Mouse (Mus musculus) induced T-regulatory cell, adult 2 months (primary cell): ENCODE results near the gene Stat5a.

Source experiments
- DNase-seq: peaks from one replicate; pipeline ENCODE4 v3.0.0-alpha.2; 2012; ENCODE audit warnings: low read depth

Gene Stat5a

DNA sequence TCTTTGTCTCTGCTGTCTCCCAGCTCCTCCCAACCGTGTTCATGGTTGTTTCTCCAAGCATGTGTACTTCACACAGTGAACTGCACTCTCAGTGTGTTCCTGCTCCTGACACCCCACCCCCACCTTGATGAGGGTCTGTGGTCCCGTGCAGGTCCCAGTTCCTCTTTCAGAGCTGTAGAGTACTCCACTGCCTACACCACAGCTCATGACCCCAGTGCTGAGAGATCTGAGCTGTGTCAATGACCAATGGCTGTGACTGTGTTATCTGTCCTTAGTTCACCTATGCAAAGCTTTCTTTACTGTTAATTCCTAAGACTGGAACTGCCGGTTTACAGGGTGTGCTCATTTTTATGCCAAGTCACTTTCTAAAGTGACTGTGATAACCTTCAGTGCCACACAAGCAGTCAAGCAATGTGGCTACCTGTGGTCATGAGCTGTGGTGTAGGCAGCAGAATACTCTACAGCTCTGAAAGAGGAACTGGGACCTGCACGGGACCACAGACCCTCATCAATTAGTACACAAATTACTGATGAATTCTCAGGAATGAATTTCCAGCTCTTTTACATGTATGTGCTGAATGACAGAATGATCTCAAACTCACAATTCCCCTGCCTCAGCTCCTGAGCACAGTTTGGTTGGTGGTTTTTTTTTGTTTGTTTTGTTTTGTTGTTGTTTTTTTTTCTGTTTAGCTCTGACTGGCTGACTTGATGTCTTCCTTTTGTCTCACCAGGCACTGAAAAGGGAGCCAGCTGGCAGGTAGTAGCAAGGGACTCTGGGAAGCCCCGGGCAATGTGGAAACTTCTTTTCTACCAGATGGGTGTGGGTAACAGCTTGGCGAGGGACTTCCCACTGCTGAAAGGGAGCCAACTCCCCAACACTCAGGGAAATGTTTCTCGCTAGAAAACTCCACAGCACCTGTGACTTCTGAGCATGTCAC, 38.4 kb downstream of the Stat5a start:
- peak; percentile 82 for DNase-seq

DNA sequence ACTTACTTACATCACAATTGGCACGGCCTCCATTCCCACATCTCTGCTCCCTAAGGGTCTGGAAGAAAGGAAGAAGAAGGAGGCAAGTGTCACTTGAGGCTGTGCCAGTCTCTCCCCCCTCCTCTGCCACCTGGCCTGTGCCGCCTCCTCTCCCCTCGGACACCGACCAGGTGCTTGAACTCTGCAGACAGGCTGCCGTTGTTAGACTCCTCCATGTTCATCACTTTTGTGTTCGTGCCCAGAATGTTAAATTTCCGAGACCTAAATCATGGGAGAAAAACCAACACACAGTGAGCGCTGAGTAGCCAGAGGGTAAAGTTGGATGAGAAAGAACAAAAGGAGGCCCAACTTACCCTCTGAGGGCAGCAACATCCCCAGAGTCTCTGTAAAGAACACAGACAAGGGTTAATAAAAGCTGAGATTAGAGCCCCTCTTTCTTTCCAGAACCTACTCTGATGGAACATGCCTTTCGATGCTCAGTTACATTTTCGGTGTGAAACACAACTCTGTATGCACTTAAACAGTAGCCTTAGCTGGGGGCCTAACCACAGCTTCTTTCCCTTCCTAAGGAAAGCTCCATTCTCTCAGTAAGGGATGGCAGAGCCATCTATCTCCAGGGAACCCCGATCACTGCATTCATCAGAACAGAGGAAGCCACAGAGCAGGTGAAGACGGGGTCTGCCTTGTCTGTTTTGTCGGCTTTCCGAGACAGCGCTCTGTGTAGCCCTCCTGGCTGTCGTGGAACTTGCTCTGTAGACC, 39.5 kb downstream of the Stat5a start:
- no peak for DNase-seq

DNA sequence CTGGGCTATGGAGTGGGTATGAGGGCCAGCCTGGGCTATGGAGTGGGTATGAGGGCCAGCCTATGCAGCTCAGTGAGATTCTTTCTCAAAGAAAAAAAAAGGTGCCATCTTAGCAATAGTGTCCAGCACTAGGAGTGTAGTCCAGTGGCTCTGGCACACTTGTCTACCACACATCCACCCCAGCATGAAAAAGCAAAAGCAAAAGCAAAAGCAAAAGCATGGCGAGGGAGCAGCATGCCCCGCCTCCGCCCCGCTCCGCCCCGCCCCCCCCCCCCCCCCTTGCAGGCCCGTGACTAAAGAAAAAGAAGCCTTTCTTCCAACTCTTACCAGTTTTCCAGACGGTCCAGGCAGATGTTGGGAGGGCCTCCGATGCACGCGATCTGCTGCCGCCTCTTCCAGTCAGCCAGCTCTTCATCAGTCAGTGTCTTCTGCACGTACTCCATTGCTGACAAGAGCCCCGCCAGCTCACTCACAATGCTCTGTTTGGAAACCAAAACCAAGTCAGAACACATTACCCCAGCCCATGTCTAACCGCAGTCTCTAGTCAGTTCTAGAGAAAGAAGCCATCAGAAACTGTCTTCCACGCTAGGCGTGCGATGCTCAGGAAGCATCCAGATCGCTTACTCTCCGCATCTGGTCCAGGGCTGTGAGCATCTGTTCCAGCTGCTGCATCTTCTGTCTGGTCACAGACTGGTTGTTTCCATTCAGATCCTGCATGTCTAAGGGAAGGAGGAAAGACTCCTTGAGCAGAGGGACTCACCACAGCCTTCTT, 45.6 kb downstream of the Stat5a start:
- peak; percentile 91 for DNase-seq

DNA sequence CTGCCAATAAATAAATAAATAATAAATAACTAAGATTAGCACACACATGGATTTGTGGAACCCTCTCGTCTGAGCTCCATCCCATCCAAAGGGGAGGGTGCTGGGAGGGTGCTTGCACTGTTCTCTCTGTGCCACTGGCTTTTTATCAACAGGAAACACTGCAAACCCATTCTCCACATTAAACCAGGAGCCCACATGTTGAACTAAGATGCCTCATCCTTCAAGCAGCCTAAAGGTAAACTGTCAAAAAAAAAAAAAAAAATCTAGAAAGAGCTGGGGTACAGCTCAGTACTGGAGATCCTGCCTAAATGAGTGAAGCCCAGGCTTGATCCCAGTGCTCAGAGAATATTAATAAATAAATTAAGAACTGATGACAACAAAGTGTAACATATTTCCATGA, 46.8 kb downstream of the Stat5a start:
- DNase-seq: no peak

DNA sequence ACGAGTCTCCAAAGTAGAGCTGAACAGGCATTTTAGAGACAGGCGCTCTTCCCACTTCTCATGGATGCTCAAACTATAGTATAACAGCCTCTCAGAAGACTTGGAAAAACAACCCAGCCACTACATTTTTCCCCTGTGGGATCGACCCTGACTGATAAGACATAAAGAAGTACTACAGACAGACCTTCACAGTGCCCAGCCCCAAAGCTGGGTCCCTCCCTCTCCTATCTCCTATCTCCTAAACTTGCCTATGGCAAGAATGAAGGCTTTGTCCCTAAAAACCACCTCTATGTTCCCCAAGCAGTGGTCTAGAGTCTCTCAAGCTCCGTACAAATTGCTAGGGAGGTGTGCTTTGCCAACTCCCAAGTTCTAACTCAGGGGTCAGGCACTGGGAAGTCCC, 47.7 kb downstream of the Stat5a start:
- DNase-seq: no peak

DNA sequence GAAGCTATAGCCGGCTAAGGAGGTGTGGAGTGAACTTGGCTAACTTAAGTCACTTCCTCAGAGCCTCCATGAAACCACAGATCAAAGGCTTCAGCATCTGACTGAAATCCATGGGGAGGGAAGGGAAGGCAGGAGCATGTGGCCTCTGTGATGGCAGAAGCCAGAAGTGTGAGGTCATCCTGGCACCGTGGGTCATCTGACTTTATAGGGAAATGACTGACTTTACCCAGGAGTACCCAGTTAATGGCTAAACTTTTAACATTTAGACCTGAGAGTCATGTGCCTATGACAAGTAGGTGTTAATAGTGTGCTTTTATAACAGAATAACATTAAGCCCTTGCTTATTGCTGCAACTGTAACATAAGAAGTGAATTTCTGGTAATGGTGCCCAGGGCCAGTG, 49.0 kb downstream of the Stat5a start:
- no peak for DNase-seq

DNA sequence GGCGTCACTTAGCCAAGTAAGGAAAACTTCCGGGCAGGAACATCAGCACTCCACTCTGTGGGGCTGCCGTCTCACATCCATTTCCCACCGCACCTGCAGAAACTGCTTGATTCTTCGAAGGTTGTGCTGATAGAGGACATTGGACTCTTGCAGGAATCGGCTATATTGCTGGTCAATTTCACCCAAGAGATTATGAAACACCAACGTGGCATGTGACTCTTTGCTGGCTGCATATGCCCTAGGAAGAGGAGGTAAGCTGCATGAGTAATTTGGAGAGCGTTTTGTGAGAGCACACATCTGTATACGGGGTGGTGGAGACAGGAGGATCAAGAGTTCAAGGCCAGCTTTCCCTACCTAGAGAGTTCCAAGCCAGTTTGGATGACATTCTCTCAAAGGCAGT, 49.4 kb downstream of the Stat5a start:
- no peak for DNase-seq

DNA sequence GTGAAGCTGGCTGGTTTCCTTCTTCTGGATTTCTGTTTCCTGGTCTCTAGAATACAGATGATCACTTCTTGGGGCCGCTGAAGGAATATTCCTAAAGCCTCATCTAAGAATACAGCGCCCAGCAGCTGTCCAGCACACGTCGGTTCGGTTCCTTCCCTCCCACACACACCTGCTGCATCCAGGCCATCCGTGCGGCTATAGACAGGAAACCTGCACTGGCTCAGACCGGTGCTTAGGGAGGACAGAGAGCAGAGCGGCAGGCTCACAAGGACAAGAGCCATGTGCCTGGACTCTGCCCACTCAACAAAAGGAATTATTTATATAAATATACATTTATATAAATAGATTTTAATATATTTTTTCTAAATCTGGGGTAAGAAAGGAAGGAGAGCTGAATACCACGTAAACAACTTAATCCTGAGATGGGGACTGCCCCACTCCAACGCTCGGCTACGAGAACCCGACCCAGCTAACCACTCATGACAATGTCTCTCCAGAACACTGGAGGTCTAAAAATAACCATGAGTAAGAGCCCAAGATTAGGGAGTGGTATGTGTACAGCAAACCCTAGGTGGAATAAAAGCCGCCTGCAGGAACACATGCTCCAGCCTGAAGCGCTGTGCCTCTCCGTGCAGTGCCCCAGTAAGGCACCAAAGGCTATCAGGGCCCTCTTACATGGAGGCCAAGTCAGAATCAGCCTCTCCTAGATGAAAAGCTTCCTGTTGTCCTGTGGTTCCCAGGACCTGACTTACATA, 53.4 kb downstream of the Stat5a start:
- peak; percentile 50 for DNase-seq

DNA sequence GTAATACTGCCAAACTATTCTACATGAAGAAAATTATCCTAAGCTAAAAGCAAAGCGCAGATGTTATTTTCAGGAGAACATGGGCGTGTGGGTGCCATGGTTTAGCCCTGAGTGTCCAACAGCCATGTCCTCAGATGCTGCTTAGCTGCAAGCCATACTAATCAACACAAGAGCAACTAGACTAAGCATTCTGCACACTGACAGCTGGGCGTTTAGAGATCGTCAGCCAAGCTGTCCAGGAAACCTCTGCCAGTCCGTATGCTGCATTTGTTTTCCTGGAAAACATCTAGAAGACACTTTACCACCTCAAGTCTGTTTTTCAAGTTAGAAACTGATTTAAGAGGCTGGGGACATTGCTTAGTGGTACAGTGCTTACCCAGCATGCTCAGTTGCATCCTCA, 55.3 kb downstream of the Stat5a start:
- no peak for DNase-seq

DNA sequence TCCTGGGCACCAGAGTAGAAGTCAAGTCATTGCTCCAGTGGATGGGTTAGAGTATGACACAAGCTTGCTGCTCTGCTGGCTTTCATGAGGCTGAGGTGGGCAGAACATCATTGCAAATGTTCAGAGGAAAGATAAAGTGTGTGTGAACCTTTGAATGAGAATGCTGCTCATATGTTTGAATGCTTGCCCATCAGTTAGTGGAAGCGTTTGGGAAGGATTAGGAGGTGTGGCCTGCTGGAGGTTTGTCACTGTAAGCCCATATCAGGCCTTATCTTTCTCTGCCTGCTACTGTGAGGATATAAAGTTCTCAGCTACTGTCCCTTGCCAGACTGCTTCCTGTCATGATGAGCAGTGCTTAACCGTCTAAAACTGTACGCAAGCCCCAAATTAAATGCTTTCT, 55.9 kb downstream of the Stat5a start:
- no peak for DNase-seq

DNA sequence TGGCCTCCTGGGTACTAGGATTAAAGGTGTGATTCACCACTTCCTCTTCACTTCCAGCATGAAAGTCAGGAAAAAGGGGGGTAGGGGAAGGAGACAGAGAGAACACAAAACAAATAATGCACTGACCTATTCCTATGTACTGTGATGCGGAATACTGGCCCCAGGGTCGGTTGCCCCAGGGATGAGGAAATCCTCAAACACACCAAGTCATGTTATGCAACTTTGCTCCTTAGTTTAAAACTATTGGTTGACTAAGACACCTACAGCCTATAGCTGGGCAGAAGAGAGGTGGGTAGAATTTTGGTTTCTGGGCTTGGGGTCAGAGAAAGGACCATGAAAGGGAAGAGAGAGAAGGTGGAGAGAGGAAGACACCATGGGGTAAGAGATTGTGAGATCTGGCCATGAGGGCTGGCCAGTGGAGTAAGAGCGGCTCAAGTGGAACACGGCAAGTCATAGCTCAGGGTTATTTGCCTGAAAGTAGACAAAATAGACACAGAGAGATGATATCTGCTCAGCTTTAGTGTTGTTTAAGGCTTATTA, 57.4 kb downstream of the Stat5a start:
- no peak for DNase-seq

DNA sequence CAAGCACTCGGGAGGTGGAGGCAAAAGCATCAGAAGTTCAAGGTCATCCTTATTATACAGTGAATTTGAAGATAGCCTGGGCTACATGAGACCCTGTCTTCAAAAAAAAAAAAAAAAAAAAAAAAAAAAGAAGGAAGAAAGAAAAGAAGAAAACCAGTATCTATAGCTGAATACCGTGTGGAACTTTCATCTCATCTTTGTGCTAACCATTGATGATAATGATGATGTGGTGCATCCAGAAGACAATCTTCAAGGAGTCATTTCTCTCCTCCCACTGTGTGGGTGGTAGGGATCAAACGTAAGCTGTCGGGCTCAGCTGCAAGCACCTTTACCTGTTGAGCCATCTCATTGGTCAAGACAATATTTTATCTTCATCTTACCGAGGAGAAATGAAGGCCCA, 58.9 kb downstream of the Stat5a start:
- no peak for DNase-seq

DNA sequence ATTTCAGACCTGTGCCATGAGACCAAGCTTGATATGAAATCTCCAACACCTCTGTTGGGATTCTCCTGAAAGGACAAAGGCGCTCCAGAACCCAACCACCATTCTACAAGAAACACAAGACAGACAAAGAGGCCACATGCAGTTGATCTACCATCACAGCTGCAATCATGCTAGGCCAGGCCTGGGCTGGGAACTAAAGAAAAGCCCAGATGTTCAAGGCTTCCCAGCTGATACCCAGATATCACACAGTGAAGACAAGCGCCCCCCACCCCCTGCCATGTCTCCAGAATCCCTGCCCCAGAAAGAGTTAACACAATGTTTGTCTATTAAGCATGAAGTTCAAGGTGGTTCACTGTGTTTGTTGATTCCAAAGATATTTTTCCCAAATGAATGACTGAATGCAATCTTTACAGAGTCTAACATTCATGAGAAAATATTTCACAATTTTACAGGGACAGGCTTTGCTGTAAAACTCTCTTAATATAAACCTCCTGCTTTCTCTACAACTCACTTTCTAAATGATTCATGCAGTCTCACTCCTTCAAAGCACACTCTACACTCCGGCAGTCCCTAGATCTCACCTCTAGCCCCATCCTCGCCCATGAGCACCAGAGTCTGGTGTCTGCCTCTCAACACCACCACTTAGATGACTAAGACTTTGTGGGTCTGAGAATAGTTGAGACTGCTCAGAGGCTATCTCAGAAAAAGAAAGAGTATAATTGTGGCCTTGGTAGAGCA, 61.9 kb downstream of the Stat5a start:
- DNase-seq: peak; percentile 51

DNA sequence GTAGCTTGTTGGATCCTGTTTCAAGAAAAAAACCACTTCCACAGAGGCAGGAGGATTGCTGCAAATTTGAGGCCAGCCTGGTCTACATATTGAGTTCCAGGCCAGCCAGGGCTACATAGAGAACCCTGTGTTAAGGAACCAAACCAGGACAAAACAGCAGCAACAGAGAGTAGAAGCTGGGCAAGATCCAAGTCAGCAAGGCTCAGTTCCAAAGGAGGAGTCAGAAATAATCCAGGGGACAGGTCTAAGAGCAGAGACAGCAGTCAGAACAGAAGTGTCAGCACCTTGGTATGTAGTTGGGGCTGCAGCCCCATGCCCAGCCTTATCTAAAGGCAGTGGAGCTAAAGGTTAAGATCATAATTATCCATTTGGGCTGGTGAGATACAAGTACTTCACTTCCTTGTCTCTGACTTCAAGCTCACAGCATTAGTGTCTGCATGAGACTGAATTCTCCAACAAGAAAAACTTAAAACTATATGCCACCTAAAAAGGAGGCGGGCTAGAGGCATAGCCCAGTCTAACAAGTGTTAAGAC, 65.3 kb downstream of the Stat5a start:
- DNase-seq: no peak

DNA sequence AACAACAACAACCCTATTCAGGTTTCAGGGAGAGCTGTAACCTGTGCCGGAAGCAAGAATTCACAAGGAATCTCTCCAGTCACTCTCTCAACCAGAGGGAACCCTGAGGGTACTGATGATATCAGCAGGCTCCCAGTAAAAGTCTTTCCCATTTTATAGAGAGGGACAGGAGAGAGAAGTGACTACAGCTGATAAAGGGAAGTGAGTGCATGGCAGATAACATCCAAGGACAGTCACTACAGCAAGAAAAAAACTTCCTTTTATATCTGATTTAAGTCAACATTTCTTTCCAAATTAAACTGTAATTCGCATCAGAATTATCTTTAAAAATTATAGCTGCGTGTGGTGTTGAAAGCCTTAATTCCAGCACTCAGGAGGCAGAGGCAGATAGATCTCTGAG, 68.2 kb downstream of the Stat5a start:
- no peak for DNase-seq

DNA sequence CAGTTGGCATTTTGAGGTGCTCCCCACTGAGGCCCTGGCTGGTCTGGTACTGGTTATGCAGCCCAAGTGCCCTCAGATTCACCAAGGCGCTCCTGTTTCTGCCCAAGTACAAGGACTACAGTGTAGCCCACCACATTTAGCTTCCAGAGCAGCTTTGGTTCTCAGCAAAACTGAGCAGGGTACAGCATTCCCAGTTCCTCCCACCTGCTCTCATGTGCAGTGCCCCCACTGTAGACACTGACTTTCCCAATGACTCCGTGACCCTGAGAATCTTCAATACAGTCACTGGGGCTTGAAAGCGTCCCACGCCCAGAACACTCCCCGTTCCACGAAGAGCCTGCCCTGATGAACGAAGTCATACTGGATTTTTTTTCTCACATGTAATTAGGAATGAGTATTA, 71.5 kb downstream of the Stat5a start:
- DNase-seq: no peak

DNA sequence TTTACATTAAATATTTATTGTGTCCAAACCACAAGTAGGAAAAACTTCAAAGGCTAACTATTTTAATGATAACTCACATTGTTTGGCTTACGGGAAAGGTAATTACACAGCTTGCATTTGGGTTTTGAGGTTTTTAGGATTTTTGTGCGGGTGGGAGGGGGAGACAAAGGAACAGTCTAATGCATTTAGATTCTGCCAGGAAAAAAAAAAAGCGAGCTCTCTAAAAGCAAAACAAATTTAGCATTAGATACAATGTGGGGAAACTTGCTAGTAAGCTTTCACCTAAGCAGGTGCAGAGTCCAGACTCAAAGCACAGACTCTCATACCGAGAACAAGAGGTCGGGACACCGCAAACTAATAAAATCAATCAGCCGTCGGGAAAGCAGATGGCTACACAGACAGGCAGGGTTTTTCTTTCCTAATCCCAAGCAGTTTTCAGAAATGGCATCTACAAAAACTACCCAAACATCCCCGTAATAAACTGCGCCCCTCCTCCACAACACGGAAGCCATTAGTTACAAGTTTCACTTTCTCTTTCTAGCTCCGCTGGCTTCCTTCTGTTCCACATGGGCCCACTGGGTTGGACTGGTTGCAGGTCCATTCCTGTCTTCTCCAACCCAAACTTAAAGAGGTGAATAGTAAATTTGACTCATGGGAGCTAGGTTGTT, 72.2 kb downstream of the Stat5a start:
- peak; percentile 92 for DNase-seq
